ENCODE assay signal across 9 mouse cellular contexts in genomic region chr3:137968820-137969486, GRCm38 (mm10). TPM values are rescaled to one million over a fixed set of nuclear protein-coding genes. Genes with fewer than 3 reads are reported as not detected.
DNase-seq lines count a peak whose midpoint lies in the region; ATAC-seq and TF ChIP-seq lines count a peak whose summit lies in the region.
"Had no signal": no experiment of that assay in that cellular context is flagged by ENCODE, and none has a peak within 500 bp of the region (broad histone marks: within the 10 kb centered on the region; RNA-seq: fewer than 3 reads in every experiment).

No protein-coding gene starts in this region.

- no peaks in the 10 kb centered on the region for H3K27me3 ChIP-seq in heart, embryonic 13.5 days (replicated peaks)
- H3K27me3 ChIP-seq in liver, postnatal 0 days (ENCODE audit: insufficient read depth, low read length) = no peaks in the 10 kb centered on the region
- no peaks in the 10 kb centered on the region for H3K27me3 ChIP-seq in midbrain, postnatal 0 days (ENCODE audit: insufficient read depth, low read length)

- no peak for ATAC-seq in heart, embryonic 13.5 days (ENCODE audit: extremely low read depth, insufficient number of reproducible peaks, low FRiP score, low TSS enrichment)
- peak; percentile 74 for ATAC-seq in liver, postnatal 0 days
- ATAC-seq in midbrain, postnatal 0 days (ENCODE audit: low FRiP score) = no peak

- peak overlapping the region; percentile 15; the same call in 1 of the 2 replicates for H3K4me3 ChIP-seq in heart, embryonic 13.5 days
- peak overlapping the region; percentile 8 for H3K4me3 ChIP-seq in liver, postnatal 0 days (ENCODE audit: low read depth, low read length)
- H3K4me3 ChIP-seq in midbrain, postnatal 0 days (ENCODE audit: low read depth, low read length) = no peak overlapping the region

- H3K27ac ChIP-seq in heart, embryonic 13.5 days (replicated peaks) = peak overlapping the region; percentile 90
- peak overlapping the region; percentile 95 for H3K27ac ChIP-seq in liver, postnatal 0 days (ENCODE audit: low read depth)
- no peak overlapping the region for H3K27ac ChIP-seq in midbrain, postnatal 0 days (ENCODE audit: low read depth, low read length)

- 22% methylated on average over 9 of the region's 9 CpGs for WGBS in heart, embryonic 13.5 days
- 25% methylated on average over 9 of the region's 9 CpGs for WGBS in liver, postnatal 0 days (ENCODE audit: insufficient replicate concordance)
- WGBS in midbrain, postnatal 0 days = 88% methylated on average over 9 of the region's 9 CpGs

- H3K4me2 ChIP-seq in heart, embryonic 13.5 days = peak overlapping the region; percentile 60
- peak overlapping the region; percentile 54 for H3K4me2 ChIP-seq in liver, postnatal 0 days (ENCODE audit: low read depth, low read length)
- H3K4me2 ChIP-seq in midbrain, postnatal 0 days (ENCODE audit: low read depth, low read length, poor library complexity, severe bottlenecking) = no peak overlapping the region

- peak overlapping the region; percentile 47; the same call in 1 of the 2 replicates for H3K9ac ChIP-seq in heart, embryonic 13.5 days
- peak overlapping the region; percentile 51 for H3K9ac ChIP-seq in liver, postnatal 0 days (replicated peaks)
- no peak overlapping the region for H3K9ac ChIP-seq in midbrain, postnatal 0 days (replicated peaks; ENCODE audit: low read length, poor library complexity, severe bottlenecking)

- H3K36me3 ChIP-seq in heart, embryonic 13.5 days = peaks cover 5% of the 10 kb centered on the region; the same call in 1 of the 2 replicates
- H3K36me3 ChIP-seq in liver, postnatal 0 days (replicated peaks; ENCODE audit: insufficient read depth, low read length) = peaks cover 29% of the 10 kb centered on the region
- no peaks in the 10 kb centered on the region for H3K36me3 ChIP-seq in midbrain, postnatal 0 days (ENCODE audit: insufficient read depth, low read length)

- no peaks in the 10 kb centered on the region for H3K9me3 ChIP-seq in heart, embryonic 13.5 days
- no peaks in the 10 kb centered on the region for H3K9me3 ChIP-seq in liver, postnatal 0 days (ENCODE audit: low read length)
- H3K9me3 ChIP-seq in midbrain, postnatal 0 days (ENCODE audit: low read length) = no peaks in the 10 kb centered on the region

- no peak for TF ChIP-seq CTCF in liver, postnatal 0 days (IDR thresholded peaks at IDR 0.05; ENCODE audit: low read depth)
- TF ChIP-seq CTCF in midbrain, postnatal 0 days (IDR thresholded peaks at IDR 0.05) = no peak

- peak; percentile 32 to 42 for DNase-seq in heart, adult 9 months (ENCODE audit: low spot score in 2 of 2)
- DNase-seq in heart, postnatal 36 days = no peak
- peak; percentile 57 for DNase-seq in CD4-positive, CD25-positive, alpha-beta regulatory T cell, adult 2 months (ENCODE audit: low read depth, low spot score)
- DNase-seq in liver, postnatal 0 days = peak; percentile 41
- no peak for DNase-seq in right cerebral cortex, postnatal 36 days (ENCODE audit: low spot score in 2 of 2)
- no peak for DNase-seq in midbrain, postnatal 0 days (ENCODE audit: low spot score)
- no peak for DNase-seq in left cerebral cortex, adult 18-20 months (ENCODE audit: low spot score in 2 of 2)
- DNase-seq: adrenal gland, adult 8-10 months had no signal

- intact Hi-C loops in heart, postnatal 36 days (cut with DNase I) = no loop called here

- TF ChIP-seq EP300 in liver, postnatal 0 days (IDR thresholded peaks at IDR 0.05; ENCODE audit: low read depth) = peak; percentile 95

- H3K4me1 ChIP-seq in heart, embryonic 13.5 days = peaks cover 51% of the 10 kb centered on the region
- H3K4me1 ChIP-seq in liver, postnatal 0 days (ENCODE audit: insufficient read depth) = peaks cover 61% of the 10 kb centered on the region
- no peaks in the 10 kb centered on the region for H3K4me1 ChIP-seq in midbrain, postnatal 0 days (ENCODE audit: insufficient read depth, low read length)

RNA-seq across cellular contexts. Expression of gene Dapp1, which starts 12.4 kb away (rescaled TPM):
- total RNA-seq in heart, postnatal 36 days (2021) = 1 to 10 TPM; 4.5 to 5.1 TPM
- polyA plus RNA-seq in heart, embryonic 13.5 days (2015; fragmentation: Nextera tagmentation; extraction: Ambion mirVana) = 13.0 and 14.5 TPM in 2 replicates
- 9.6 and 10.3 TPM in 2 replicates for polyA plus RNA-seq in liver, postnatal 0 days (2015; fragmentation: Nextera tagmentation; extraction: Ambion mirVana)
- total RNA-seq in midbrain, postnatal 0 days (2014; rRNA removed) = 2.3 and 4.0 TPM in 2 replicates
- polyA plus RNA-seq in midbrain, postnatal 0 days (2015; fragmentation: Nextera tagmentation; extraction: Ambion mirVana) = 1.3 and 1.9 TPM in 2 replicates
- total RNA-seq in left cerebral cortex, adult 18-20 months (2021) = 1 to 10 TPM; 3.5 to 4.5 TPM

RNA-seq across cellular contexts. Expression of gene Lamtor3, which starts 50.6 kb away (rescaled TPM):
- 10 to 100 TPM; 91.1 to 93.8 TPM for total RNA-seq in heart, postnatal 36 days (2021)
- polyA plus RNA-seq in heart, embryonic 13.5 days (2015; fragmentation: Nextera tagmentation; extraction: Ambion mirVana) = 85.4 and 105 TPM in 2 replicates
- polyA plus RNA-seq in liver, postnatal 0 days (2015; fragmentation: Nextera tagmentation; extraction: Ambion mirVana) = 44.3 and 46.5 TPM in 2 replicates
- total RNA-seq in midbrain, postnatal 0 days (2014; rRNA removed) = 87.1 and 97.7 TPM in 2 replicates
- 113 and 122 TPM in 2 replicates for polyA plus RNA-seq in midbrain, postnatal 0 days (2015; fragmentation: Nextera tagmentation; extraction: Ambion mirVana)
- 10 to 100 TPM; 74.2 to 75.0 TPM for total RNA-seq in left cerebral cortex, adult 18-20 months (2021)

Comparison
In these comparisons a context has a peak if more than half of its experiments do, and no peak if none do; other contexts are left out.
1. DNase-seq: peak in heart, adult 9 months (2 of 2), CD4-positive, CD25-positive, alpha-beta regulatory T cell, adult 2 months (single experiment) and liver, postnatal 0 days (single experiment); none in heart, postnatal 36 days (0 of 2), right cerebral cortex, postnatal 36 days (0 of 2), midbrain, postnatal 0 days (single experiment) and left cerebral cortex, adult 18-20 months (0 of 2).